23 mouse cellular contexts compared by ENCODE assay signal in the genomic region with DNA sequence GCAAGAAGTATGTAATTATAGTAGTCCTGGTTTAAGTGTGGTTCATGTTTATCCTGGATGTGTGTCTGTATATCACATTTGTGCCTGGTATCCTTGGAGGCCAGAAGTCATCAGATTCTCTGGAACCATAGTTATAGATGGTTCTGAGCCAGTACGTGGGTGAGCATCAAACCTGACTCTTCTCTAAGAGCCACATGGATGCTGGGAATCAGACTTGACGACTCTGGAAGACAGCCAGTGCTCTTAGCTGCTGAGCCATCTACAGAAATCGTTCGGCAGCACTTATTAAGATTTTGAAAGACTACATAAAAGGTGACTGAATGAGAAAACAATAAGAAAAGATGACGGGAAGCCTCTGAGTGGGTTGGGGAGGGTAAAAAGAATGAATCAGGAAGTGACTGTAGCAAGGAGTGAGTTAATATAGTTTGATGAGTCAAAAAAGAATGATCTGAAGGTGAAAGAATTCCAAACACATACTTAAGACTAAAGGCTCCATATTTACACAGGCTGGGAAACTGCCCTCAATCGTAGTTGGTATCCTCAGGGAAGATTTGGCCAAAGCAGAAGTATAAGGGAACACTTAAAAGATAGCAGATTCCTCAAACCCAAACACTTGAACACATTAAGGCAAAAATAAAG. TPM values are rescaled to one million over a fixed set of nuclear protein-coding genes. Genes with fewer than 3 reads are reported as not detected.
A peak's percentile ranks its signal among the peaks of the same experiment; 100 is the strongest.
DNase-seq lines count a peak whose midpoint lies in the region; TF ChIP-seq lines count a peak whose summit lies in the region.
"Had no signal": no experiment of that assay in that cellular context is flagged by ENCODE, and none has a peak within 500 bp of the region (broad histone marks: within the 10 kb centered on the region; RNA-seq: fewer than 3 reads in every experiment).

No protein-coding gene starts in this region.

- H3K4me2 ChIP-seq in myocyte (ENCODE audit: low read depth), result peak overlapping the region; percentile 41
- H3K4me2 ChIP-seq: embryonic facial prominence, embryonic 15.5 days; heart, embryonic 12.5 days; intestine, embryonic 15.5 days; limb, embryonic 15.5 days had no signal

- H3K4me3 ChIP-seq in myocyte, result no peak overlapping the region
- H3K4me3 ChIP-seq: embryonic facial prominence, embryonic 15.5 days; heart, embryonic 12.5 days; hindbrain, embryonic 10.5 days; intestine, embryonic 15.5 days; limb, embryonic 15.5 days; midbrain, embryonic 10.5 days had no signal

- no peaks in the 10 kb centered on the region for H3K27me3 ChIP-seq in myocyte (ENCODE audit: control insufficient read depth, insufficient read depth, insufficient read length)
- H3K27me3 ChIP-seq: embryonic facial prominence, embryonic 15.5 days; heart, embryonic 12.5 days; intestine, embryonic 15.5 days; limb, embryonic 15.5 days had no signal

- peaks cover 25% of the 10 kb centered on the region for H3K79me2 ChIP-seq in myocyte (ENCODE audit: control insufficient read depth, insufficient read depth)

- H3ac ChIP-seq in myocyte (ENCODE audit: control insufficient read depth, insufficient read length), result no peak overlapping the region

- DNase-seq in layer of hippocampus, adult 9-11 months, result peak; percentile 38
- DNase-seq in layer of hippocampus, adult 9-10 months (ENCODE audit: low spot score), result no peak
- peak; percentile 39 for DNase-seq in right cerebral cortex, adult 18-20 months
- no peak for DNase-seq in right cerebral cortex, postnatal 4 days
- peak; percentile 42 for DNase-seq in NIH3T3 (ENCODE audit: low read depth)
- no peak for DNase-seq in spleen, postnatal 10 days (ENCODE audit: low spot score in 2 of 2)
- DNase-seq: adrenal gland, postnatal 36 days; cerebellum, adult 11 months; cerebellum, adult 9-11 months; gastrocnemius, postnatal 10 days; heart, adult 18-20 months; heart, postnatal 10 days; kidney, adult 9 months; kidney, postnatal 14 days; left cerebral cortex, postnatal 4 days; lung, postnatal 10 days had no signal

- no peaks in the 10 kb centered on the region for H3K36me3 ChIP-seq in myocyte (ENCODE audit: control insufficient read depth, insufficient read depth)
- H3K36me3 ChIP-seq: embryonic facial prominence, embryonic 15.5 days; intestine, embryonic 15.5 days; limb, embryonic 15.5 days had no signal

- TF ChIP-seq POLR2A in myocyte (IDR thresholded peaks at IDR 0.05; ENCODE audit: insufficient read length, low read depth), result no peak

TF ChIP-seq in myocyte, 11 proteins besides CTCF, POLR2A, EP300 and RAD21:
- TF ChIP-seq REST (IDR thresholded peaks at IDR 0.05; ENCODE audit: insufficient read depth, insufficient read length) (no peak), USF1 (IDR thresholded peaks at IDR 0.05; ENCODE audit: low read depth) (no peak)

RNA-seq across cellular contexts. Expression of a gene that starts 10.0 kb away (rescaled TPM):
- 1.0 TPM for polyA plus RNA-seq in myocyte (2012; fragmentation: generic; extraction: Trizol)

RNA-seq across cellular contexts. Expression of a gene that starts 10.3 kb away (rescaled TPM):
- 10.3 TPM for polyA plus RNA-seq in myocyte (2012; fragmentation: generic; extraction: Trizol)

Comparison
In these comparisons a context has a peak if more than half of its experiments do, and no peak if none do; other contexts are left out.
1. DNase-seq: peak in layer of hippocampus, adult 9-11 months (single experiment), right cerebral cortex, adult 18-20 months (single experiment) and NIH3T3 (single experiment); none in layer of hippocampus, adult 9-10 months (single experiment), right cerebral cortex, postnatal 4 days (single experiment) and spleen, postnatal 10 days (0 of 2).